Mouse (Mus musculus): Measurements from ENCODE around the gene 4931406P16Rik.

DNA sequence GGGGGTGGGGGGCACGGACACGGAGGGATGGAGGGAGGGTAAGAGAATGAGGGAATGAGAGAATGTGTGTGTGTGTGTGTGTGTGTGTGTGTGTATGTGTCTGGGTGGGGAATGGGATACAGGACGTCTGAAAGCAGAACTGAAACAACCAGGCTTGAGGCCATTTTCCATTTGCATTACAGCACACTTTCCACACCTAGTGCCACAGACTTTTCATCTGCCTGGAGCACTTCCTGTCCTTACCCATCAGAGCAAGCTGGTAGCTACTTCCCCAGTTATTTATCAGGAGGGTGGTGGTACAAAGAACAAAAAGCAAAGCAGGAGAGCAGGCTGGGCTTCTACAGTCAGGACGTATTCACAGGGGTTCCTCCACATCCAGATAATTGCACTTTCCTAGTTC lies 40.9 kb downstream of the 4931406P16Rik start:
- TF ChIP-seq POLR2A (IDR thresholded peaks at IDR 0.05; ENCODE audit: low read depth, low read length) (no peak), CTCF (IDR thresholded peaks at IDR 0.05; ENCODE audit: extremely low read depth, insufficient read length, insufficient replicate concordance, low read depth, low read length) (no peak)

All from small intestine, adult 2 months (tissue).